Mouse (Mus musculus) lung, adult 2 months (tissue): ENCODE results near the gene Cask. TPM values are rescaled to one million over a fixed set of nuclear protein-coding genes. Genes with fewer than 3 reads are reported as not detected.

Experiments used
- DNase-seq: peaks from one replicate; pipeline ENCODE4 v3.0.0; 2022
- H3K4me1 ChIP-seq: fragments of 200-500 bp; 2 replicates; pipeline ENCODE4 v1.6.1; 2011; ENCODE audit warnings: low read length; ENCODE audit not compliant: control insufficient read depth, insufficient read depth
- H3K4me3 ChIP-seq: fragments of 200-500 bp; replicated peaks from 2 replicates; pipeline ENCODE3; 2011; ENCODE audit warnings: low read depth, mild to moderate bottlenecking, control low read depth, low read length; ENCODE audit errors: extremely low read depth
- CTCF ChIP-seq: fragments of 200-500 bp; IDR thresholded peaks from 2 replicates; pipeline ENCODE4 v1.5.1; 2011; ENCODE audit warnings: mild to moderate bottlenecking, low read length, control low read depth; ENCODE audit not compliant: insufficient read depth
- POLR2A ChIP-seq: fragments of 200-500 bp; IDR thresholded peaks from 2 replicates; pipeline ENCODE4 v1.6.1; 2011; ENCODE audit warnings: low read depth, mild to moderate bottlenecking, control low read depth, low read length, borderline replicate concordance; ENCODE audit errors: extremely low read depth
- WGBS: fragments of 180-500 bp; shearing (Covaris S2); methylation state at CpG from one replicate; pipeline ENCODE4 v1.1.7; 2018; 5-methylcytosine and 5-hydroxymethylcytosine counted together
- polyA plus RNA-seq: library from polyadenylated mRNA; depleted of rRNA; stranded (reverse); fragments of >200 nt; gene quantifications from 2 replicates; pipeline ENCODE4 v1.2.3, GENCODE M21; 2012

The Cask gene
- polyA plus RNA-seq, 1 experiment, result 6.7 TPM

- WGBS, result 61% methylated on average over 2 of the region's 2 CpGs
- TF ChIP-seq CTCF (no peak), POLR2A (no peak)
- DNase-seq, result no peak
- H3K4me1 ChIP-seq, result no peaks in the 10 kb centered on the region
- H3K4me3 ChIP-seq, result no peak overlapping the region
Observed at GRCm38 (mm10) chrX:13688356-13688755, 162.8 kb downstream of the Cask start.

- Histone ChIP-seq H3K4me1 (no peaks in the 10 kb centered on the region), H3K4me3 (no peak overlapping the region)
- no peak for DNase-seq
- TF ChIP-seq CTCF (no peak), POLR2A (no peak)
- 82% methylated on average over 1 of the region's 1 CpGs for WGBS
Observed at GRCm38 (mm10) chrX:13686589-13686988, 164.6 kb downstream of the Cask start.

DNA sequence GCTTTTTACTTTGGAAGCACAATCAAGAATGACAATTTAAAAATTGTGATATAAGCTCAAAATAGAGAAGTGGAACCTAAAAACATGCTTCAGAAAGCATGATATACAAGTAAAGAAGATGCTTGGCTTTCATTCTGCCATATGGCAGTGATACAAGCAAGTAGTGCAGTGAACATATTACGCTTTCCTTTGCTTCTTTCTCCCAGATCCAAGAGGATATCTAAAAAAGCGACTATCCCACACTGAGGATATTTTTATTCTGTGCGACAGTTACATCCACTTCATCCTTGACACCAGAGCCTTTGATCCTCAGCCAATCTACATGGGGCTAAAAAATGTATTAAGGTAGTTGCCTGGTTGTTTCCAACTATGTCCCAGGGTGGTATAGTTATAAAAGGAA lies 169.4 kb downstream of the Cask start:
- TF ChIP-seq CTCF (no peak), POLR2A (no peak)
- Histone ChIP-seq H3K4me3 (no peak overlapping the region), H3K4me1 (no peaks in the 10 kb centered on the region)
- no peak for DNase-seq
- 76% methylated on average over 3 of the region's 3 CpGs for WGBS

DNA sequence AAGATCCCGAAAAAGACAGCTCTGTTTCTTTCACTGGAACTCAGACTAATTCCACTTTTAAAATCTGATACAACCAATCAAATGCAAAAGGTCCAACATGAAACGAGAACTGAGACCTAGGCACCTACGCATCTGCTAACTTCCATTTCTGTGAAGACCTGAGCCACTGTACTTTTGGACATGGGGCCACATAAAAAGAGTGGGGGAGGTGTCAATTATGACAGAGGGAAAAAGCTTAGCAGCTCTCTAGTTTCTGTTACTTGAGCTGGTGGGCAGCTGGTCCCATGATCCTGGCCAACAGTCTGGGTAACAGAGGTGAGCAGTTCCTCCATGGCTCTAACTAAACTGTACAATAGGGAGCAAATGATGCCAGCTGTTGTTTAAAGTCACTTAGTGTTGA lies 178.2 kb downstream of the Cask start:
- no peak for TF ChIP-seq POLR2A
- no peak for TF ChIP-seq CTCF
- 77% methylated on average over 3 of the region's 3 CpGs for WGBS
- DNase-seq, result no peak

GRCm38 (mm10) chrX:13670342-13670741 lies 180.8 kb downstream of the Cask start:
- Histone ChIP-seq H3K4me1 (no peaks in the 10 kb centered on the region), H3K4me3 (no peak overlapping the region)
- DNase-seq, result no peak
- WGBS, result 69% methylated on average over 3 of the region's 3 CpGs
- no peak for TF ChIP-seq POLR2A
- no peak for TF ChIP-seq CTCF

More for the DNA sequence above, 178.2 kb downstream of the Cask start:
- no peak overlapping the region for H3K4me3 ChIP-seq
- no peaks in the 10 kb centered on the region for H3K4me1 ChIP-seq

GRCm38 (mm10) chrX:13668867-13669266 lies 182.3 kb downstream of the Cask start:
- no peak for DNase-seq
- no peaks in the 10 kb centered on the region for H3K4me1 ChIP-seq
- no peak for TF ChIP-seq CTCF
- no peak for TF ChIP-seq POLR2A
- H3K4me3 ChIP-seq, result no peak overlapping the region
- WGBS, result 61% methylated on average over 5 of the region's 5 CpGs

- no peak within 1 kb of the TSS for H3K4me3 ChIP-seq
- no peaks in the 10 kb centered on the region; the same call in 1 of the 2 replicates for H3K4me1 ChIP-seq
- TF ChIP-seq POLR2A (no peak), CTCF (no peak)
- 92% methylated on average over 5 of the region's 5 CpGs for WGBS
- no peak for DNase-seq
Observed at GRCm38 (mm10) chrX:13661063-13661462, 190.1 kb downstream of the Cask start, which contains the start of gene Gpr82. Gene Gpr82 (plus strand): TSS chrX:13661363.

GRCm38 (mm10) chrX:13659201-13659890 lies 191.8 kb downstream of the Cask start:
- peaks cover 4% of the 10 kb centered on the region for H3K4me1 ChIP-seq
- no peak for DNase-seq
- no peak for TF ChIP-seq CTCF
- TF ChIP-seq POLR2A, result no peak
- H3K4me3 ChIP-seq, result no peak overlapping the region
- WGBS, result 53% methylated on average over 4 of the region's 4 CpGs

DNA sequence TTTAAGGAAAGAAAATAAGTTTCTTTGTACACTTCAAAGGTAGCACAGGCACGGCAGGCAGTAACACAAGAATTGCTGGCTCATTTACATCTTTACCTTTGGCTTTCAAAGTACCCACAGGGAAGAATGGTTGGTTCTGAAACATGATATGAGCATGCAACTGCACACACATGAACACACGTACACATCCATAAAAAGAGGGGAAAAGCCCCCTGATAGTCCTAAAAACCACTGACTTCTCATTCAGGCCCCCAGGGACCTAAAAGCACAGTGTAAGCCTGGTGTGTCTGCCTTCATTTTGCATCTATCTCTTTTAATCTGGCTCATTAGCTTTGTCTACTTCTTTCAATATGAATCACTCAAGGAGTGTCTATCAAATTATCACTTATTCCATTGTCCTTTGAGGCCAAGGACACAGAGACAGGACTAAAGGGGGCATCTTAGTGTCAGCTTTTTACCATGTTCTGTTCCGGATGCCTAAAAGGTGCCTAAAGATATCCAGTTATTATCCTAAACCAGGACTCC lies 192.5 kb downstream of the Cask start:
- WGBS, result 77% methylated on average over 3 of the region's 3 CpGs
- Histone ChIP-seq H3K4me3 (no peak overlapping the region), H3K4me1 (peaks cover 4% of the 10 kb centered on the region)
- no peak for TF ChIP-seq POLR2A
- no peak for TF ChIP-seq CTCF
- DNase-seq, result no peak

GRCm38 (mm10) chrX:13656721-13657120 lies 194.4 kb downstream of the Cask start:
- 7% methylated on average over 1 of the region's 1 CpGs for WGBS
- Histone ChIP-seq H3K4me1 (peaks cover 4% of the 10 kb centered on the region), H3K4me3 (no peak overlapping the region)
- DNase-seq, result no peak
- TF ChIP-seq CTCF (no peak), POLR2A (no peak)
